Mouse (Mus musculus): ENCODE results near the gene Clmp. TPM values are rescaled to one million over a fixed set of nuclear protein-coding genes. Genes with fewer than 3 reads are reported as not detected.
A peak's percentile ranks its signal among the peaks of the same experiment; 100 is the strongest.

The Clmp gene
- polyA plus RNA-seq, 1 experiment = 4.1 TPM

- H3K4me3 ChIP-seq (replicated peaks; ENCODE audit: control insufficient read depth, low read depth, low read length) = no peak overlapping the region
- H3K27ac ChIP-seq (ENCODE audit: control insufficient read depth, insufficient read depth, low read depth, low read length, poor library complexity) = no peak overlapping the region
- no peak for TF ChIP-seq POLR2A (IDR thresholded peaks at IDR 0.05; ENCODE audit: borderline replicate concordance, control insufficient read depth, low read depth, low read length)
- peaks cover 2% of the 10 kb centered on the region; the same call in 1 of the 2 replicates for H3K4me1 ChIP-seq (ENCODE audit: control insufficient read depth, insufficient read depth, low read length)
- WGBS = 57% methylated on average over 3 of the region's 3 CpGs
Observed at GRCm38 (mm10) chr9:40699194-40699593, 13.4 kb downstream of the Clmp start.

DNA sequence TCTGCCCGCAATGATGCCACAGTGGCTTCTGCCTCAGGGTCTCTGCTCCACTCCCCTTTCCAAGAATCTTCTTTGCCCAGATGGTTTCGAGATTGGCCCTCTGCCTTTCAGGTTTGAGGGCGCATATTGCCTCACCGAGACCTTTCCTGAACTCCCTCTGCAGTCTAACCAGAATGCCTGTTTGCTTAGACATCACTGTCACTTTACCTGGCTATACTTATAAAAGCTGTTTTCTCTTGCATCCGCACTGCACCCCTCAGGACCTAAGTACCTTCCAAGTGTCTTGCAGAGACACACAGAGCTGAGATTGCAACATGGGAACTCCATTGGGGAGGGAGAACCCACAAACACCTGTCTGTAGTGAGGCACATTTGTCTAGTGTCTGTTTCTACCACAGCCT lies 14.5 kb downstream of the Clmp start:
- TF ChIP-seq CTCF (IDR thresholded peaks at IDR 0.05; ENCODE audit: control insufficient read depth, insufficient read depth, low read length) (no peak), POLR2A (IDR thresholded peaks at IDR 0.05; ENCODE audit: borderline replicate concordance, control insufficient read depth, low read depth, low read length) (no peak)
- Histone ChIP-seq H3K27ac (ENCODE audit: control insufficient read depth, insufficient read depth, low read depth, low read length, poor library complexity) (no peak overlapping the region), H3K4me1 (ENCODE audit: control insufficient read depth, insufficient read depth, low read length) (peaks cover 2% of the 10 kb centered on the region; the same call in 1 of the 2 replicates), H3K4me3 (replicated peaks; ENCODE audit: control insufficient read depth, low read depth, low read length) (no peak overlapping the region)
- 72% methylated on average over 5 of the region's 5 CpGs for WGBS

GRCm38 (mm10) chr9:40704364-40705276 lies 18.9 kb downstream of the Clmp start:
- TF ChIP-seq CTCF (IDR thresholded peaks at IDR 0.05; ENCODE audit: control insufficient read depth, insufficient read depth, low read length) (no peak), POLR2A (IDR thresholded peaks at IDR 0.05; ENCODE audit: borderline replicate concordance, control insufficient read depth, low read depth, low read length) (no peak)
- H3K4me1 ChIP-seq (ENCODE audit: control insufficient read depth, insufficient read depth, low read length) = no peaks in the 10 kb centered on the region
- no peak overlapping the region for H3K4me3 ChIP-seq (replicated peaks; ENCODE audit: control insufficient read depth, low read depth, low read length)
- WGBS = 55% methylated on average over 10 of the region's 10 CpGs
- H3K27ac ChIP-seq (ENCODE audit: control insufficient read depth, insufficient read depth, low read depth, low read length, poor library complexity) = no peak overlapping the region

DNA sequence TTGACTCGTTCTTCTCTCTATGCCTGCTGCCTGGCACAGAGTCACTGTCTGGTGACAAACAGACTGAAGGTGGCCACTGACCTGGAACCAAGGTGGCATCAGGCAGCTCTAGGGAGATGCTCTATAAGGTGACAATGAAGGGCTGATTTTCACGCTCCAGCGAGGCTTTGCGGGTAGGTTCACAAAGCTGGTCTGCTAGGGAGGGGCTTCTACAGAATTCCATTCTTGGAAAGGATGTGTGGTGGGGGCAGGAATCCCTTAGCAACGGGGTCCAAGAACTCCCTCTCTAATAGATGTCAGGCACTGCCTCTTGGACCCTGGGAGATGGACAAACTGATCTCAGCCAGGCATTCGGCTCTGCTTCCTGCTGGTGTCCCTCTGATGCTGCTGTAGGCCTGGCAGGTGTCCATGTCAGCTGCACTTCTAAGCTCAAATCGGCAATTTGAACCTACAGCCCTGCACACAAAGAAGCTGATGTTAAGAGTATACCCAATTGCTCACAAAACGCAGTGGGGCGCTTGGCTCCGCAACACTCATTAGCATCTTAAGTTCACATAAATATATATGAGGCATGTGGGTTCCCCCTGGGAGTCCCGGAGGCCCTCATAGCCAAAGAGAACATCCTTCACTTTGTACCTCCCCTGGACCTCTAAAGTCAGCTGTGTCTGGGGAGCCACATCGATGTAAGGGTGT lies 22.8 kb downstream of the Clmp start:
- 80% methylated on average over 12 of the region's 12 CpGs for WGBS
- Histone ChIP-seq H3K27ac (ENCODE audit: control insufficient read depth, insufficient read depth, low read depth, low read length, poor library complexity) (no peak overlapping the region), H3K4me3 (replicated peaks; ENCODE audit: control insufficient read depth, low read depth, low read length) (no peak overlapping the region), H3K4me1 (ENCODE audit: control insufficient read depth, insufficient read depth, low read length) (no peaks in the 10 kb centered on the region)
- TF ChIP-seq CTCF (IDR thresholded peaks at IDR 0.05; ENCODE audit: control insufficient read depth, insufficient read depth, low read length) = no peak
- TF ChIP-seq POLR2A (IDR thresholded peaks at IDR 0.05; ENCODE audit: borderline replicate concordance, control insufficient read depth, low read depth, low read length) = no peak

DNA sequence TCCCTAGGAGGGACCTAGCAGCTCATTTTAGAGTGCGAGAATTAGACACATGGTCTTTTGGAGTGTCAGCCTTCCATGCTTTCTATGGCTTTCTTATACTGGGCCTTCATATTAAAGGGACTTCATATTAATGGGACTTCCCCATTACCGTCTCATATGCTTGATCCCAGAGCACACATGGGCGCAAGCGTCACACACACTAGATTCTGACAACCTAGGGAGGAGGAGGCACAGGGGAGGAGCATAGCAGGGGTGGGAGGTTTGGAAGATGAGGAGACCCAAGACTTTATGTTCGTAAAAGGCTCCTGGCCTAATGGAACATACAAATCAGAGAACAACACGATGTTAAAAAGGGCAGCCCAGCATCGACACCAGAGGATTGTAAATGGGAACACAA lies 23.4 kb downstream of the Clmp start:
- H3K4me3 ChIP-seq (replicated peaks; ENCODE audit: control insufficient read depth, low read depth, low read length) = no peak overlapping the region
- WGBS = 68% methylated on average over 7 of the region's 7 CpGs
- no peaks in the 10 kb centered on the region for H3K4me1 ChIP-seq (ENCODE audit: control insufficient read depth, insufficient read depth, low read length)
- TF ChIP-seq CTCF (IDR thresholded peaks at IDR 0.05; ENCODE audit: control insufficient read depth, insufficient read depth, low read length) (no peak), POLR2A (IDR thresholded peaks at IDR 0.05; ENCODE audit: borderline replicate concordance, control insufficient read depth, low read depth, low read length) (no peak)
- H3K27ac ChIP-seq (ENCODE audit: control insufficient read depth, insufficient read depth, low read depth, low read length, poor library complexity) = no peak overlapping the region

GRCm38 (mm10) chr9:40709587-40709986 lies 23.8 kb downstream of the Clmp start:
- Histone ChIP-seq H3K27ac (ENCODE audit: control insufficient read depth, insufficient read depth, low read depth, low read length, poor library complexity) (no peak overlapping the region), H3K4me1 (ENCODE audit: control insufficient read depth, insufficient read depth, low read length) (no peaks in the 10 kb centered on the region), H3K4me3 (replicated peaks; ENCODE audit: control insufficient read depth, low read depth, low read length) (no peak overlapping the region)
- 73% methylated on average over 3 of the region's 3 CpGs for WGBS
- TF ChIP-seq POLR2A (IDR thresholded peaks at IDR 0.05; ENCODE audit: borderline replicate concordance, control insufficient read depth, low read depth, low read length) = no peak
- TF ChIP-seq CTCF (IDR thresholded peaks at IDR 0.05; ENCODE audit: control insufficient read depth, insufficient read depth, low read length) = no peak

GRCm38 (mm10) chr9:40709991-40710390 lies 24.2 kb downstream of the Clmp start:
- 41% methylated on average over 3 of the region's 3 CpGs for WGBS
- H3K27ac ChIP-seq (ENCODE audit: control insufficient read depth, insufficient read depth, low read depth, low read length, poor library complexity) = no peak overlapping the region
- H3K4me1 ChIP-seq (ENCODE audit: control insufficient read depth, insufficient read depth, low read length) = no peaks in the 10 kb centered on the region
- TF ChIP-seq CTCF (IDR thresholded peaks at IDR 0.05; ENCODE audit: control insufficient read depth, insufficient read depth, low read length) (peak; percentile 8; the same call in 1 of the 2 replicates), POLR2A (IDR thresholded peaks at IDR 0.05; ENCODE audit: borderline replicate concordance, control insufficient read depth, low read depth, low read length) (no peak)
- H3K4me3 ChIP-seq (replicated peaks; ENCODE audit: control insufficient read depth, low read depth, low read length) = no peak overlapping the region

- H3K4me3 ChIP-seq (replicated peaks; ENCODE audit: control insufficient read depth, low read depth, low read length) = no peak overlapping the region
- 76% methylated on average over 4 of the region's 4 CpGs for WGBS
- no peak for TF ChIP-seq POLR2A (IDR thresholded peaks at IDR 0.05; ENCODE audit: borderline replicate concordance, control insufficient read depth, low read depth, low read length)
- TF ChIP-seq CTCF (IDR thresholded peaks at IDR 0.05; ENCODE audit: control insufficient read depth, insufficient read depth, low read length) = no peak
- H3K27ac ChIP-seq (ENCODE audit: control insufficient read depth, insufficient read depth, low read depth, low read length, poor library complexity) = no peak overlapping the region
- no peaks in the 10 kb centered on the region for H3K4me1 ChIP-seq (ENCODE audit: control insufficient read depth, insufficient read depth, low read length)
Observed at GRCm38 (mm10) chr9:40711654-40712053, 25.9 kb downstream of the Clmp start.
